Mouse (Mus musculus) hindbrain, postnatal 0 days (tissue): ENCODE measurements around the gene Ociad1. TPM values are rescaled to one million over a fixed set of nuclear protein-coding genes. Genes with fewer than 3 reads are reported as not detected.
A peak's percentile ranks its signal among the peaks of the same experiment; 100 is the strongest.

Experiments
- ATAC-seq: fragments of 200-750 bp; cut with Nextera tagmentation; 2 replicates; pipeline ENCODE4 v1.8.0; 2017; ENCODE audit warnings: mild to moderate bottlenecking, moderate TSS enrichment, moderate library complexity
- DNase-seq: peaks from one replicate; pipeline ENCODE4 v3.0.0-alpha.2; 2015; ENCODE audit warnings: low spot score
- H3K27ac ChIP-seq: fragments of 300-500 bp; sonication (generic); 2 replicates; pipeline ENCODE4 v1.5.1; 2014; ENCODE audit warnings: mild to moderate bottlenecking
- H3K27me3 ChIP-seq: fragments of 300-500 bp; sonication (generic); 2 replicates; pipeline ENCODE4 v1.6.1; 2014; ENCODE audit warnings: low read length, mixed read lengths; ENCODE audit not compliant: insufficient read depth
- H3K36me3 ChIP-seq: fragments of 300-500 bp; sonication (generic); 2 replicates; pipeline ENCODE4 v1.6.1; 2014; ENCODE audit warnings: low read length, mixed read lengths; ENCODE audit not compliant: insufficient read depth
- H3K4me1 ChIP-seq: fragments of 300-500 bp; sonication (generic); 2 replicates; pipeline ENCODE4 v1.6.1; 2014; ENCODE audit warnings: antibody characterized with exemption, low read length, mixed read lengths; ENCODE audit not compliant: insufficient read depth
- H3K4me2 ChIP-seq: fragments of 300-500 bp; sonication (generic); 2 replicates; pipeline ENCODE4 v1.6.1; 2014; ENCODE audit warnings: low read depth, mild to moderate bottlenecking, low read length, moderate library complexity, mixed read lengths
- H3K4me3 ChIP-seq: fragments of 300-500 bp; sonication (generic); 2 replicates; pipeline ENCODE4 v1.5.1; 2014; ENCODE audit warnings: low read length
- H3K9ac ChIP-seq: fragments of 300-500 bp; sonication (generic); replicated peaks from 2 replicates; pipeline ENCODE4 v1.6.1; 2014; ENCODE audit warnings: mild to moderate bottlenecking, low read length, moderate library complexity, mixed read lengths
- H3K9me3 ChIP-seq: fragments of 300-500 bp; sonication (generic); 2 replicates; pipeline ENCODE4 v1.6.1; 2016; ENCODE audit warnings: low read length, mixed read lengths
- CTCF ChIP-seq: IDR thresholded peaks from 2 replicates; pipeline ENCODE4 v1.5.1; 2016; ENCODE audit warnings: antibody characterized with exemption, control low read depth, low read depth
- whole genome bisulfite sequencing: fragments of 180-500 bp; shearing (Covaris S2); extraction: QIAGEN DNeasy Blood & Tissue Kit; methylation state at CpG from one replicate; pipeline ENCODE4 v1.1.7; 2014; 5-methylcytosine and 5-hydroxymethylcytosine counted together
- polyA plus RNA-seq: library from polyadenylated mRNA; unstranded; fragments of >200 nt; fragmentation: Nextera tagmentation; extraction: Ambion mirVana; gene quantifications from 2 replicates; pipeline ENCODE4 v1.2.1, GENCODE M21; 2015
- total RNA-seq: library from RNA; depleted of rRNA; stranded (reverse); fragments of >200 nt; gene quantifications from 2 replicates; pipeline ENCODE4 v1.2.3, GENCODE M21; 2014; rRNA removed

The Ociad1 gene
- total RNA-seq (138 and 140 TPM in 2 replicates), polyA plus RNA-seq (386 and 401 TPM in 2 replicates)

DNA sequence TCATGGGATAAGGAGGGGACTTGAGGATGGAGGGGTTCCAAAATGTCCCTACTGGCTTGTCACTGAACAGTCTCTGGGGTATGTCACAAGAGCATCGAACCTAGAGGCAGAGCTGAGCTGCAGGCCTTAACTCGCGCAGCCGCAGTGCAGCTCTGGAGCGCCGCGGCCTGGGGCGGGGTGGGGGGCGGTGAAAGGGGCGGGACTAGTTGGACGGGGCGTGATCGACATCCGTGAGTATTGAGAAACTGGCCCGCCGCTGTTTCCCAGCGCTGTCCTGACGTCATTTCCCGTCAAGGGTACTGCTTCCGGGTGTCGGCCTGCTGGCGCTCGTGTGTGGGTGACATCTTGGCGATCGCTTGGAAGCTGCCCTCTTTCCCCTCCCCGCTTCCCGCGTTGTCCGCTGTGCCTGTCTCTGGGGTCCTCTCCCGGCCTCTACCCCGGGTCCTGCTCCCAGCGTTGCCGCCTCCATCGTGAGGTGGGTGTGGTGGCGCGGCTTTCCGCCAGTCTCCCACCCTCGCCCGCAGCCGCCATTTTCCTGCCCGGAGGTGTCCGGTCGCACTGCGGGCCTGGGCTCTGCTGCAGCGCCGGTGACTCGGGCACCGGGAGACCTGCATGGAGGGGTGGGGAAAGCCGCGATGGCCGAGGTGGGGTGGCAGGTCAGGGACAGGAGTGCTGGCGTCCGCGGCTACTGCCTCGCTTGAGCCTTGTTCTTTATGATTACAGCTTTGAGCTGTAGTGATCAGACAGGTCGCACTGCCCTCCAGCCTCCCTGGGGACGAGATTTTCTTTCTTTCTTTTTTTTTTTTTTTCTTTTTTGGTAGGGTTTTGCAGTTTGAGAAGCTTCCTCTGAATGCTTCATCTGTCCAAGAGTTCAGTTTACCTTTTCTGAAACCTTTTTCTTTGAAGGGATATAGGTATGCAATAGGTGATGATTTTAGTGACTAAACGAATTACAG lies at the start of gene Ociad1:
Gene Ociad1, plus strand, starts transcription at position 283 of the 956 bp plus-strand sequence.
- H3K9ac ChIP-seq: peak within 1 kb of the TSS; percentile 98
- H3K4me2 ChIP-seq: peak within 1 kb of the TSS; percentile 59
- H3K36me3 ChIP-seq: peaks cover 7% of the 10 kb centered on the region; the same call in 1 of the 2 replicates
- H3K27me3 ChIP-seq: no peaks in the 10 kb centered on the region
- under 1% methylated on average over 58 of the region's 58 CpGs for WGBS
- no peaks in the 10 kb centered on the region for H3K4me1 ChIP-seq
- H3K4me3 ChIP-seq: peak within 1 kb of the TSS; percentile 84
- peak; percentile 100 for ATAC-seq
- TF ChIP-seq CTCF: peak; percentile 41
- DNase-seq: peak; percentile 99
- H3K9me3 ChIP-seq: no peaks in the 10 kb centered on the region
- peak within 1 kb of the TSS; percentile 98 for H3K27ac ChIP-seq

DNA sequence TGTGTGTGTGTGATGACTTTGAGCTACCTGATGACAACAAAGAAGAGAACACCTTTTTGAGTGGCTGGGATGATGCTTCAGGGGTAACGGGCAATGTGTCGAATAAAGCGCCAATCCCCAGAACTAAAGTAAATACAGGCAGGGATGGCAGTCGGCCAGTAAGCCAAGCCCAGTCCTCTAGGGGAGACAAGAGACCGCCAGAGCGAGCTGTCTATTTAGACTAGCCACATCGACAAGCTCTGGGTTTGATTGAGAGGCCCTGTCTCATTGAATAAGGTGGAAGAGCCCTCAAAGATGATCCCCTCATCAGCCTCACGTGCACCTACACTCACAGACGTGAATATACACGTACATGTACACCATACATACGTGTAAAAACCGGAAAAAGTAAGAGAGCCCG lies 48.2 kb upstream of the Ociad1 start:
- 0 out of 2 replicates have a peak overlapping the region, but pooled peaks have one; percentile 11 for H3K4me2 ChIP-seq
- DNase-seq (peak; percentile 80), ATAC-seq (peak; percentile 46; the same call in 1 of the 2 replicates)
- no peak overlapping the region for H3K27ac ChIP-seq
- H3K4me3 ChIP-seq: no peak overlapping the region
- 48% methylated on average over 13 of the region's 13 CpGs for WGBS
- no peak for TF ChIP-seq CTCF
- no peaks in the 10 kb centered on the region for H3K36me3 ChIP-seq
- H3K9me3 ChIP-seq: no peaks in the 10 kb centered on the region
- no peaks in the 10 kb centered on the region for H3K27me3 ChIP-seq
- peaks cover 10% of the 10 kb centered on the region for H3K4me1 ChIP-seq
- H3K9ac ChIP-seq: no peak overlapping the region

DNA sequence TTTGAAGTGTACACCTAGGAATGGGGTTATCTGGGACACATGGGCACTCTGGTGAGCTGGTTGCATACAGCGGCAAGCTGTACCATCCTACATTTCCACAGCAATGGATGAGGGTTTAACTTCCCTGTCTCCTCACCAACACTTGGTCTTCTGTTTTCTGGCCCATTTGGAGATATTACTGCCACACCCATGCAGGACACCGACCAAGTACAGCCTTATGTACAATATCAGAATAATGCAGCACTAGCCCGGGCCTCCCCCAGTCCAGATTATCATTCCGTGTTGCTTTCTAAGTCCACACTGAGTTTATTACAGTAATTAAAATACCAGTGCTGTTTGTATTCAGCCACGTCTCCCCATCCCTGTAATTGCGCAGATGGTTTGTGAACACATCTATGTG lies 46.2 kb upstream of the Ociad1 start:
- no peak overlapping the region for H3K4me2 ChIP-seq
- 88% methylated on average over 6 of the region's 6 CpGs for WGBS

DNA sequence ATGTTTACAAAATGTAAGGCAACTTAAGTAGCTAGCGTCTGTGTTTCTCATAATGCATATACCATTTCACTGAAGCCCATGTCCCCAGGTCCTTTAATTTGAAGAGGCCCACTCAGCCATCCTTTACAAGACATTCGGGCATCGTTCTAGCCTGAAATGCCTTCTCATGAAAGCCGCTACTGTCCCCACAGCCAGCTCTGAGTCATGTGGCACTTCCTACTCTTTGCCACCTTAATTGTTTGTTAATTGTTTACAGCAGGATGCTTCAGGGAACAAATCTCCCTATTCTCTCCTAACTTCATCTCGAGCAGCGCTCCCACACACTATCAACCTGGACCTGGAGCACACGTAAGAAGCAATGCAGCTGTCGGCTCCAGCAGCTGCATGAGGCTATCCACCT lies 44.4 kb upstream of the Ociad1 start:
- no peaks in the 10 kb centered on the region for H3K9me3 ChIP-seq
- no peak for TF ChIP-seq CTCF
- no peak for DNase-seq
- peak; percentile 36; the same call in 1 of the 2 replicates for ATAC-seq
- H3K4me1 ChIP-seq: no peaks in the 10 kb centered on the region
- no peaks in the 10 kb centered on the region for H3K36me3 ChIP-seq
- H3K27me3 ChIP-seq: no peaks in the 10 kb centered on the region
- no peak overlapping the region for H3K27ac ChIP-seq
- WGBS: 61% methylated on average over 8 of the region's 8 CpGs
- H3K4me3 ChIP-seq: no peak overlapping the region
- H3K9ac ChIP-seq: no peak overlapping the region
- no peak overlapping the region for H3K4me2 ChIP-seq

More for the DNA sequence above, 46.2 kb upstream of the Ociad1 start:
- Histone ChIP-seq H3K4me3 (no peak overlapping the region), H3K9ac (no peak overlapping the region), H3K27ac (no peak overlapping the region), H3K36me3 (no peaks in the 10 kb centered on the region), H3K4me1 (peaks cover 10% of the 10 kb centered on the region), H3K9me3 (no peaks in the 10 kb centered on the region), H3K27me3 (no peaks in the 10 kb centered on the region)
- no peak for DNase-seq
- TF ChIP-seq CTCF: no peak
- no peak for ATAC-seq

DNA sequence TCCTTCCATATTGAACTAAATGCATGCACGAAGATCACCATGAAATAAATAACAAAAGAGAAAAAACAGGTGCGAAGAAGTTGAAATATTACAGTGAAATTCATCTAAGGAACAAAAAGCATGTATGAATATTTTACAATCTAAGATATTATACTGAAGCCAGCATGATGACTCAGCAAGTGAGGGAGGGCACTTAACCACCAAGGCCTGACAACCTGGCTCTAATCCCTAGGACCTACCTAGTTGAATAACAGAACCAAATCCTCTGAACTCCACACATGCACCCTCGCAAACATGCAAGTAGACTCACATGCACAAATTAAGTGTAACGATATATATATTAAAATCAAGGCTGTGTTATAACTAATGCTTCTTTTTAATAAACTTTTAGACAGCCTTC lies 43.2 kb upstream of the Ociad1 start:
- H3K9ac ChIP-seq: no peak overlapping the region
- H3K36me3 ChIP-seq: no peaks in the 10 kb centered on the region
- H3K4me1 ChIP-seq: peaks cover 5% of the 10 kb centered on the region; the same call in 1 of the 2 replicates
- no peak for TF ChIP-seq CTCF
- H3K27ac ChIP-seq: no peak overlapping the region
- no peak overlapping the region for H3K4me3 ChIP-seq
- H3K4me2 ChIP-seq: no peak overlapping the region
- ATAC-seq: no peak
- 98% methylated on average over 4 of the region's 4 CpGs for WGBS
- DNase-seq: no peak
- H3K9me3 ChIP-seq: no peaks in the 10 kb centered on the region
- no peaks in the 10 kb centered on the region for H3K27me3 ChIP-seq

DNA sequence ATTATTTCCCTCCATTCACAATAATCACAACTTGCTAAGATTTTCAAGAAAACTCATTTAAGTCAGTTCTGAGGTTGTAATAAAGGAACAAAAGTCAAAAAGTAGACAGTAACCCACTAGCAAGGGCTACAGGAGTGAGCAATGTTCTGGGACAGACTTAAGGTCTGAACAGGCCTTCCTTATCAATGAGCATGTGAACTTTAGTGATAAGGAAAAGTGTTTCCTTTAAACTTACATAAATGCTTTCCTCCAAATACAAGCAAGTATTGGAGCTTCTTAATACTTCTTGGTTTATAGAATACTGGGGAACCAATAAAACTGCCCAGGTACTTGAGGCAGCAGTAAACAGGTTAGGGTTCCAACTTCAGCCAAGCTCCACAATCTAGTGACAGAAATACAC lies 39.8 kb upstream of the Ociad1 start:
- no peaks in the 10 kb centered on the region for H3K36me3 ChIP-seq
- no peak overlapping the region for H3K9ac ChIP-seq
- ATAC-seq (no peak), DNase-seq (no peak)
- no peaks in the 10 kb centered on the region for H3K27me3 ChIP-seq
- peaks cover 11% of the 10 kb centered on the region; the same call in 1 of the 2 replicates for H3K4me1 ChIP-seq
- no peak overlapping the region for H3K4me3 ChIP-seq
- no peak for TF ChIP-seq CTCF
- H3K27ac ChIP-seq: no peak overlapping the region
- H3K4me2 ChIP-seq: no peak overlapping the region
- H3K9me3 ChIP-seq: no peaks in the 10 kb centered on the region
